Mouse (Mus musculus): Measurements from ENCODE around the gene Gm4491. TPM values are rescaled to one million over a fixed set of nuclear protein-coding genes. Genes with fewer than 3 reads are reported as not detected.
"Not testable (repeated sequence)": the region's sequence is repeated elsewhere in the genome, so short reads cannot be mapped to it uniquely, and the experiment has no call there.

The Gm4491 gene
- polyA plus RNA-seq, 1 experiment from 2014 or later: not detected

DNA sequence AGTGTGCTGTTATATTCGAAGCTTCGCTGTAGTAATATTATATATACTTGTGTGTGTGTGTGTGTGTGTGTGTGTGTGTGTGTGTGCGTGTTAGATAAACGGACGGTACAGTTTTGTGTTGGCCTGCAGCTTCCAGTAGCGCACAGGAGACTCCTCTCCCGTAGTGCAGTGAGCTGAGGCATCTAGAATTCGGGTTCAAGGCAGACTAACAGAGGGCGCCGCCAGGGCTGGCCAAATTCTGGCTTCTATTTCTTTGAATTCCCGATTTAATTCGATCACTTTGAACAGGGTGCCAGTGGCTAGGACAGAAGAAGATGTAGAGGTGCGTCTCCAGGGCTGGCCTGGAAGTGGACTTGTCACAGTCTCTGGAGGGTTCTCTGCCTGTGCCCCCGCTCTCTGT is 10.6 kb downstream of the Gm4491 start:
- no peaks in the 10 kb centered on the region for H3K9me3 ChIP-seq
- 12% methylated on average over 14 of the region's 14 CpGs for WGBS
- peak; percentile 35 for DNase-seq (ENCODE audit: low spot score)
- peaks cover 69% of the 10 kb centered on the region for H3K27me3 ChIP-seq (ENCODE audit: insufficient read depth, poor library complexity, severe bottlenecking)
- H3K27ac ChIP-seq: no peak overlapping the region
- H3K4me1 ChIP-seq (replicated peaks): peaks cover 22% of the 10 kb centered on the region
- no peaks in the 10 kb centered on the region for H3K36me3 ChIP-seq
- H3K4me3 ChIP-seq: peak overlapping the region; percentile 79

DNA sequence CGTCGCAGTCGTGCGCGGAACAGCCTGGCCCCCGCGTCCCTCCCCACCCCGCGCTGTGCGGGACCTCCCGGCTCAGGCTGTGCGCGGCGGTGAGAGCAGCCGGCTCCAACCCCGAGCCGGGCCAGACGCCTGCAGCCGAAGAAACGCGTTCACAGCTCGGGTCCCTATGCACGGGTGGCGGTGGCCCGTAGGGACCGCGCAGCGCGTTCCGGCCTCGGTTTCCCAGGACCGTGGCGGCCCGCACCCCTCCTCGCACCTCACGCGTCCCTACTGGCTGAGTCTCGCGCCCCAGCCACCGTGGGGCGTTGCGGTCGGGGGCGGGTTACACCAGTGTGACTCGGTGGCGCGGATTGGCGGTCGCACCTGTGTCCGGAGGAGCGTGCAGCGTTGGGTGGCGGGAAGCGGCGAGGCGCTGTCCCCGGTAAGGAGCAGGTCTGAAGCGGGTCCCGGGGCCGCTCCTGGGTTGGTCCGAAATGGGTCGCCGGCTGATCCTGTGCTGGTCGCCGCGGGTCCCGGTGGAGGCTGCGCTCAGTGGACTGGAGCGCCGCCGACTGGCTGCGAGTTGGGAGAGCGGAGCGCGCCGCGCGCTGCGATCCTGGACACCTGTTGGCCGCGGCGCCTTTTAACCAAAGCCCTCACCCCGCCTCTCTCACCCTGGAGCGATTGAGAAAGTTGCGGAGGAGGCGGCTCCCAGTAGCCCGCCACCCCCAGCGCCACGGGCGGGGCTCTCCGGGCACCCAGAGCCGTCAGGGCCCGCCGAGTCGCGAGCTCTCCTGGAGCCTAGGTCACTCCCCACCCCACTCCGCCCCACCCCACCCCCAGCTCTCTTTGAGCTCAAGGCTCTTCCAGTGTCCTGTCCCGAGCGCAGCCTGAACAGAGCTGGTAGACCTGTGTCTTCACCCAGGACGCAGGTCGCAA is 11.3 kb downstream of the Gm4491 start, which contains the start of gene Gjb2:
Gene Gjb2, minus strand, starts transcription at position 597 of the 918 bp plus-strand sequence.
- peaks cover 69% of the 10 kb centered on the region for H3K27me3 ChIP-seq (ENCODE audit: insufficient read depth, poor library complexity, severe bottlenecking)
- no peaks in the 10 kb centered on the region for H3K9me3 ChIP-seq
- DNase-seq (ENCODE audit: low spot score): peak; percentile 60
- no peaks in the 10 kb centered on the region for H3K36me3 ChIP-seq
- peak within 1 kb of the TSS; percentile 60 for H3K27ac ChIP-seq
- H3K4me3 ChIP-seq: peak within 1 kb of the TSS; percentile 79
- under 1% methylated on average over 101 of the region's 101 CpGs for WGBS
- H3K4me1 ChIP-seq (replicated peaks): peaks cover 27% of the 10 kb centered on the region

DNA sequence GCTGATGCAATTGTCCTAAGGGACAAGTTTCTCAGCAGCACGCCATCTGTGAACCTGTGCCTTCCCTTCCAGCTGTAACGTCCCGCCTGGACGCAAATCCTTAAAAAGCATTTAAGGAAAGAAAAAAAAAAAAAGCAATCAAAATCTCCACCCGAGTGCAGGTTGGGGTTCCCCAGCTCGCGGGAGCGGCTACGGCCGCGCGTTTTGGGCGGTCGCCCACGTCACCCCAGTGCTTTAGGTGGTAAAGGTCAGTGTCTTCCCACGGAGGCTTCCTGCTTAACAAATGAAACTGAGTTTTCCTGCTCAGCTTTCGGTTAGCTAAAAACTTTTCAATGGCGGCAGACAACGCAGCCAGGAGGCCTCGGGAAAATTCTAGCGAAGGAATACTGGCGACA is 12.0 kb downstream of the Gm4491 start:
- H3K9me3 ChIP-seq: no peaks in the 10 kb centered on the region
- no peak for DNase-seq (ENCODE audit: low spot score)
- peaks cover 69% of the 10 kb centered on the region for H3K27me3 ChIP-seq (ENCODE audit: insufficient read depth, poor library complexity, severe bottlenecking)

DNA sequence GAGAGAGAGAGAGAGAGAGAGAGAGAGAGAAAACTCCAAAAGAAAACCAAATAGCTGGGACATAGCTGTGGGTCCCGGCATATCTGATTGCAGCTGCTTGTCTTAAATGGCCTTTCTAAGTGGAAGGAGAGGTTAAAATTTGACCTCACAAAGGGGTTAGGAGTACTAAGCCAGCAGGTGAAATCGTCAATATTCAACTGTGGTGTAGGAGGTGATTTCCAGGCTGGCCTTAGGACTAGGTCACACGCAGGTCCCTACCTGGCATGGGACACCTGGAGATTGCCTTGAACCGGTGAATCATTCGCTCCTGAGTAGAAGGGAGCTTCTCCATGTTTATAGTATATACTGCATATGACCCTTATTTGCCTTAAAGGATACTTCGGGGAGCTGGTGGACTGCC is 12.6 kb downstream of the Gm4491 start:
- no peak for DNase-seq (ENCODE audit: low spot score)
- H3K27ac ChIP-seq: no peak overlapping the region
- 50% methylated on average over 6 of the region's 6 CpGs for WGBS
- peaks cover 27% of the 10 kb centered on the region for H3K4me1 ChIP-seq (replicated peaks)
- peaks cover 66% of the 10 kb centered on the region for H3K27me3 ChIP-seq (ENCODE audit: insufficient read depth, poor library complexity, severe bottlenecking)
- no peaks in the 10 kb centered on the region for H3K9me3 ChIP-seq
- no peaks in the 10 kb centered on the region for H3K36me3 ChIP-seq
- peak overlapping the region; percentile 79; the same call in 1 of the 2 replicates for H3K4me3 ChIP-seq

More for the DNA sequence above, 12.0 kb downstream of the Gm4491 start:
- Histone ChIP-seq H3K4me3 (peak overlapping the region; percentile 79), H3K27ac (peak overlapping the region; percentile 60), H3K4me1 (replicated peaks) (peaks cover 27% of the 10 kb centered on the region), H3K36me3 (no peaks in the 10 kb centered on the region)
- WGBS: 2% methylated on average over 22 of the region's 22 CpGs

DNA sequence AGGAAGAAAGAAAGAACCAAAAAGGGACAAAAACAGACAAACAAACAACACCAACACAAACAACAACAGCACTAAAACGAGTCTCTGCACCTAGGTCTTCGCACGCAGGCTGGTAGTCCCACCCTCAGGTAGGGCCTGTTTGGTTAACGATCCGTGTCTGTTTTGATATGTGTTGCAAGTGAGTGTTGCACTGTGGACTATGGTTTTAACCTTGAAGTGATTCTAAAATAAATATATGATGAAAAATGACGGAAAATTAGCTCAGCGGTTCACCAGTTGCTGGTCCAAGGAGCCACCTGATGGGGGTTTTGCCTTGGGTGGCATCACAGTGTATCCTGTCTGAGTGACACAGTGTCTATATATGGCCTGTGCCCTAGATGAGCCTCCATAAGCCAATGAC is 14.1 kb downstream of the Gm4491 start:
- peaks cover 51% of the 10 kb centered on the region for H3K27me3 ChIP-seq (ENCODE audit: insufficient read depth, poor library complexity, severe bottlenecking)
- H3K4me3 ChIP-seq: no peak overlapping the region

DNA sequence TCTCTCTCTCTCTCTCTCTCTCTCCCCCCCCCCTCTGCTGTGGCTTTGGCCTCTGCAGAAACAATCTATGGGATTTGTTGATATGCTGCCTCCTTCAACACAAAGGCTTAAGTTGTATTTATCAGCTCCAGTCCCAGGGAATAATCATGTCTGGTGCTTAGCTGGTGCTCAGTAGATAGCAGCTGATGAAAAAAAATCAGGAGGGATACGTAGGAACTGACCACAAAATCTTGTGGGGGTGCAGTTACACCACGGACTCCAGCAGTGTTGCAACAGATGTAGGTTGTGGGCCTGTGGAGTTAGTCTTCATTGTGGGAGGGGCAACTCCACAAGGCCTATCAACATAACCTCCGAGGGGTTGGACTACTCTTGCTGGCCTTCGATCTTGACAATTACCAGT is 19.8 kb downstream of the Gm4491 start:
- Histone ChIP-seq H3K27ac (no peak overlapping the region), H3K4me3 (no peak overlapping the region), H3K9me3 (no peaks in the 10 kb centered on the region), H3K4me1 (replicated peaks) (peaks cover 5% of the 10 kb centered on the region), H3K36me3 (no peaks in the 10 kb centered on the region), H3K27me3 (ENCODE audit: insufficient read depth, poor library complexity, severe bottlenecking) (no peaks in the 10 kb centered on the region; the same call in 1 of the 2 replicates)
- 75% methylated on average over 4 of the region's 4 CpGs for WGBS
- no peak for DNase-seq (ENCODE audit: low spot score)

More for the DNA sequence above, 14.1 kb downstream of the Gm4491 start:
- H3K36me3 ChIP-seq: no peaks in the 10 kb centered on the region
- 89% methylated on average over 7 of the region's 7 CpGs for WGBS
- no peaks in the 10 kb centered on the region for H3K9me3 ChIP-seq
- no peak for DNase-seq (ENCODE audit: low spot score)
- peaks cover 27% of the 10 kb centered on the region for H3K4me1 ChIP-seq (replicated peaks)
- H3K27ac ChIP-seq: no peak overlapping the region

DNA sequence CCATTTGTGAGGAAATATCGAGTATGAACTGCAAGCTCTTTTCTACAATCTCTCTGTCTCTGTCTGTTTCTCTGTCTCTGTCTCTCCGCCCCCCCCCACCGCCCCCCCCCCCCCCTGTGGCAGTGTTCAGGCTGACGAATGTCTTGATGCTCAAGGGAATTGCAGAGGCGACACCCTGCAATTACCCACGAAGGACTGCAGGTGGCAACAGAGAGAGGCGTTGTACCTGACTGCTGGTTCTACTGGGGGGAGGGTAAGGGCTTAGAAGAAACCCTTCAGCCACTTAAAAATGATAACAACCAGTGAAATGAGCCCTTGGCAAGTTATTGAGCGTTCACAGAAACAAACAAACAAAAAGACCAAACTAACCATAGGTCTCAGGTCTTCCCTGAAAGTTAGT is 22.7 kb downstream of the Gm4491 start:
- Histone ChIP-seq H3K9me3 (no peaks in the 10 kb centered on the region), H3K27me3 (ENCODE audit: insufficient read depth, poor library complexity, severe bottlenecking) (no peaks in the 10 kb centered on the region; the same call in 1 of the 2 replicates), H3K27ac (no peak overlapping the region), H3K4me1 (replicated peaks) (no peaks in the 10 kb centered on the region), H3K4me3 (no peak overlapping the region), H3K36me3 (no peaks in the 10 kb centered on the region)
- DNase-seq (ENCODE audit: low spot score): peak; percentile 50
- WGBS: 6% methylated on average over 8 of the region's 8 CpGs

DNA sequence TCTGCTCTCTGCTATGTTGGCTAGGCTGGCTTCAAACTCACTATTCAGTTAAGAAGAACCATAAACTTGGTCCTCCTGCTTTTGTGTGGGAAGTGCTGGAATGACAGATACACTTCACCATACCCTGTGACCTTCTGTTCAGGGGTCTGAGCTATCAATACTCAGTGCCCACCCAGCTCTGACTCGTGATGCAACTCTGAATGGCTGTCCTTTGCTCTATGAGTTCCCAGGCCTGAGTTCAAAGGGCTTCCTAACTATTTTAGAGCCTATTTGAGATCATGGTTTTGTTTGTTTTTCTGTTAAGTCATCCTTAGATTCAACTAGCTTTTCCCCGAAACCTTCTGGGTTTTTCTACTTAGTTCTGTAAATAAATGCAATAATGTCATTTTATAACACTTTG is 25.7 kb downstream of the Gm4491 start:
- Histone ChIP-seq H3K27me3 (ENCODE audit: insufficient read depth, poor library complexity, severe bottlenecking) (no peaks in the 10 kb centered on the region), H3K4me1 (replicated peaks) (no peaks in the 10 kb centered on the region), H3K4me3 (no peak overlapping the region), H3K9me3 (no peaks in the 10 kb centered on the region), H3K36me3 (no peaks in the 10 kb centered on the region), H3K27ac (no peak overlapping the region)
- WGBS: 68% methylated on average over 2 of the region's 2 CpGs
- no peak for DNase-seq (ENCODE audit: low spot score)

DNA sequence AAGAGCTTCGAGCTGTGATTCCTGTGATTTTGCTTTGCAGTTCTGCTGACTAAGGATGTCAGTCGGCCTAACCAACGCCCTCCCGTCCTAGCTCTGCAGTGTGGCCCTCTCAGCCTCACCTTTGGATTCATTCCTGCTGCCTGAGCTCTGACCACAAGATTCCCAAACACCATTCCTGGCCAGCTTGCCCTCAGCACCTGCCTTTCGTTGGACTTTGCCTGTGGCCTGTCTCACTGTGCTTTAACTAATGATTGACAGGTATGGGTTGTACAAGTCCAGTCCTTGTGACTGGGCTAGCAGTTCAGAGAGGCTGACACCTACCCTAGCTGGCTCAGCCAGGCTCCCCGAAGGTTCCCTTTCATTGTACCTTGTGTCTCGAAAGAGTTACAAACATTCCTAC is 26.6 kb downstream of the Gm4491 start:
- DNase-seq (ENCODE audit: low spot score): no peak
- Histone ChIP-seq H3K4me1 (replicated peaks) (no peaks in the 10 kb centered on the region), H3K36me3 (no peaks in the 10 kb centered on the region), H3K27me3 (ENCODE audit: insufficient read depth, poor library complexity, severe bottlenecking) (no peaks in the 10 kb centered on the region), H3K4me3 (no peak overlapping the region), H3K27ac (no peak overlapping the region), H3K9me3 (no peaks in the 10 kb centered on the region)
- WGBS: 87% methylated on average over 7 of the region's 7 CpGs

DNA sequence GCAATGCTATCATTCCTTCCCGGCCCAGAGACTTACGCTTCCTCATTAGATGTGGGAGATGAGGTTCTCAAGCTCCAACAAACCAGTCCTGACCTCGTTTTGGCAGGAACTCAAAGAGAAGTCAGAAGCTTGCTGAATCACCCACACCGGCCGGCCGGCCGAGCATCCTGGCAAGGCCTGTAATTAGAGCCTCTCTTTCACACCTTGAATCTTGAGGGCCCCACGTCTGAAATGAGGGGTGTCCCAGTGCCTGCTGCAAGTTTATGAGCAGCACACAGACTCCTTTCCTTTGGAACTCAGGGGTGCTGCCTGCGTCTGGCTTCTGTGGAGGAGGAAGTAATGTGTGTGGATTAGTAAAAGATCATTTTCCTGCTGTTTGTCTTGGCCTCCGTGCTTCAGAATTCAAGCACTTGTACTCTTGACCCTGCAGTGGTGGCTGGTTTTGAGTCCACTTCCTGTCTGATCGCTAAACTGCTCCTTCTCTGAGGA is 31.5 kb downstream of the Gm4491 start:
- Histone ChIP-seq H3K27me3 (ENCODE audit: insufficient read depth, poor library complexity, severe bottlenecking) (no peaks in the 10 kb centered on the region), H3K9me3 (no peaks in the 10 kb centered on the region), H3K27ac (no peak overlapping the region), H3K4me1 (replicated peaks) (no peaks in the 10 kb centered on the region), H3K4me3 (no peak overlapping the region), H3K36me3 (no peaks in the 10 kb centered on the region)
- no peak for DNase-seq (ENCODE audit: low spot score)
- 78% methylated on average over 11 of the region's 11 CpGs for WGBS

DNA sequence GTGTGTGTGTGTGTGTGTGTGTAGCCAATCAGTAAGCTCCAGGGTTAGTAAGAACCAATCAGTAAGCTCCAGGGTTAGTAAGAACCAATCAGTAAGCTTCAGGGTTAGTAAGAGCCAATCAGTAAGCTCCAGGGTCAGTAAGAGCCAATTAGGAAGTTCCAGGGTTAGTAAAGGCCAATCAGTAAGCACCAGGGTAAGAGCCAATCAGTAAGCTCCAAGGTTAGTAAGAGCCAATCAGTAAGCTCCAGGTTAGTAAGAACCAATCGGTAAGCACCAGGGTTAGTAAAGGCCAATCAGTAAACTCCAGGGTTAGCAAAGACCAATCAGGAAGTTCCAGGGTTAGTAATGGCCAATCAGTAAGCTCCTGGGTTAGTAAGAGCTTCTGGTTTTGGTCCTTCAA is 32.8 kb downstream of the Gm4491 start:
- H3K4me1 ChIP-seq (replicated peaks): no peaks in the 10 kb centered on the region
- H3K36me3 ChIP-seq: no peaks in the 10 kb centered on the region
- H3K27ac ChIP-seq: no peak overlapping the region
- DNase-seq (ENCODE audit: low spot score): no peak
- H3K9me3 ChIP-seq: no peaks in the 10 kb centered on the region
- WGBS: 96% methylated on average over 1 of the region's 1 CpGs
- no peaks in the 10 kb centered on the region for H3K27me3 ChIP-seq (ENCODE audit: insufficient read depth, poor library complexity, severe bottlenecking)
- no peak overlapping the region for H3K4me3 ChIP-seq

DNA sequence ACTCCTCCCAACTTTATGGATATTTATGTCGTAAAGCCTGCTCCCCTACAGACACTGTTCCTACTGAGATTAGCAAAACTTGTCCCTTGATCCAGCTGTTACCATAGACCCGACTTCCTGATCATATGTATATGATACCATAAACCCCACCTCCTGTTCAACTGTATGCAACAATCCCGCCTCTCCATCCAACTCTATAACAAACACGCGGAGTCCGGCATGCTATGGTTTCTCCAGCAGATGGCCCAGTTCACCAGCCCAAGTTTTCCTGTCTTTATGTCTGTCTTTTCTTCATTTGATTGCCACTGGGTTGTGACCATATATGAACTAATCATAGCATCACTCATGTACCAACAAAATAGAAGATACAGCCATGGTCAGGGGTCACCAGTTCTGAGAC is 40.1 kb downstream of the Gm4491 start:
- H3K36me3 ChIP-seq: no peaks in the 10 kb centered on the region
- no peak overlapping the region for H3K27ac ChIP-seq
- H3K9me3 ChIP-seq: no peaks in the 10 kb centered on the region
- no peaks in the 10 kb centered on the region for H3K27me3 ChIP-seq (ENCODE audit: insufficient read depth, poor library complexity, severe bottlenecking)
- no peaks in the 10 kb centered on the region; the same call in 1 of the 2 replicates for H3K4me1 ChIP-seq (replicated peaks)
- DNase-seq (ENCODE audit: low spot score): no peak
- no peak overlapping the region for H3K4me3 ChIP-seq
- WGBS: 88% methylated on average over 6 of the region's 6 CpGs

DNA sequence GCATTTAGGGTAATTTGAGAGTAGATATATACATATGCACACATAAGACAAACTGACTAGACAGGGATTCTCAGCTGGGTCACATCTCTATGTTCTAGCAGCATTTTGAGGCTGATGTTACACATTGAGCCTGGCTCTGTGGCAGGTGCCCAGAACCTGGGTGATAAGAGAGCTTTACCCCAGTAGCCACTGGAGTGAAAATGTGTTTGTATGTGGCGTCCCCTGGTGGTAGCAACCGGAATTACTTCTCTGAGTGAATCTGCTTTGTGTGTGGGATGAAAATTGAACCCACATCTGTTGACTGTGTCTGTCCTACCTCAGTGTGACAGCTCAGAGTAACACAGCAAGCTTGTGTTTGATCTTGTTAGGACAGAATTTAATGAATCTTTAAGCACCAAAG is 45.8 kb downstream of the Gm4491 start:
- 0% methylated on average over 2 of the region's 2 CpGs for WGBS
- not testable (repeated sequence) for H3K27ac ChIP-seq, H3K4me3 ChIP-seq

More for the DNA sequence above, 45.8 kb downstream of the Gm4491 start:
- not testable (repeated sequence) for H3K27me3 ChIP-seq (ENCODE audit: insufficient read depth, poor library complexity, severe bottlenecking); H3K9me3 ChIP-seq; H3K36me3 ChIP-seq; H3K4me1 ChIP-seq (replicated peaks)
- peak; percentile 54 for DNase-seq (ENCODE audit: low spot score)
